ENCODE assay signal across 8 mouse cellular contexts in genomic region chr11:58640272-58640867, GRCm38 (mm10). TPM values are rescaled to one million over a fixed set of nuclear protein-coding genes. Genes with fewer than 3 reads are reported as not detected.
DNase-seq lines count a peak whose midpoint lies in the region; ATAC-seq and TF ChIP-seq lines count a peak whose summit lies in the region.

Gene Trim58 (plus strand): TSS chr11:58640465.

- no peak for ATAC-seq in embryonic facial prominence, embryonic 15.5 days (ENCODE audit: insufficient number of reproducible peaks, low FRiP score, low TSS enrichment, low read depth)
- peak; percentile 74 for ATAC-seq in hindbrain, embryonic 16.5 days

- intact Hi-C loops in left cerebral cortex, adult 2 months (cut with DNase I) = no loop called here

- TF ChIP-seq CTCF in left cerebral cortex, adult 2 months (IDR thresholded peaks at IDR 0.05) = no peak
- TF ChIP-seq CTCF in bone marrow, adult 2 months (IDR thresholded peaks at IDR 0.05; ENCODE audit: control insufficient read depth, insufficient read depth, low read length) = no peak

- H3K4me1 ChIP-seq in bone marrow, adult 2 months (ENCODE audit: control insufficient read depth, insufficient read depth, low read length) = no peaks in the 10 kb centered on the region; the same call in 1 of the 2 replicates
- peaks cover 9% of the 10 kb centered on the region for H3K4me1 ChIP-seq in embryonic facial prominence, embryonic 15.5 days
- H3K4me1 ChIP-seq in hindbrain, embryonic 16.5 days (ENCODE audit: control insufficient read depth, insufficient read depth, low read depth, low read length) = peaks cover 5% of the 10 kb centered on the region
- H3K4me1 ChIP-seq in midbrain, embryonic 10.5 days = peaks cover 10% of the 10 kb centered on the region

- H3K27ac ChIP-seq in left cerebral cortex, adult 2 months = no peak within 1 kb of the TSS
- peak within 1 kb of the TSS; percentile 97 for H3K27ac ChIP-seq in bone marrow, adult 2 months (ENCODE audit: control insufficient read depth, insufficient read depth, low read depth, low read length, poor library complexity)
- no peak within 1 kb of the TSS for H3K27ac ChIP-seq in embryonic facial prominence, embryonic 15.5 days (replicated peaks)
- H3K27ac ChIP-seq in hindbrain, embryonic 16.5 days (ENCODE audit: low read depth, low read length) = no peak within 1 kb of the TSS
- H3K27ac ChIP-seq in midbrain, embryonic 10.5 days (replicated peaks) = peak within 1 kb of the TSS; percentile 72

- 2% methylated on average over 34 of the region's 34 CpGs for WGBS in bone marrow, adult 2 months
- 2% methylated on average over 34 of the region's 34 CpGs for WGBS in embryonic facial prominence, embryonic 15.5 days
- WGBS in hindbrain, embryonic 16.5 days = 3% methylated on average over 34 of the region's 34 CpGs
- 6% methylated on average over 34 of the region's 34 CpGs for WGBS in midbrain, embryonic 10.5 days

- peaks cover 33% of the 10 kb centered on the region for H3K27me3 ChIP-seq in embryonic facial prominence, embryonic 15.5 days
- peaks cover 5% of the 10 kb centered on the region; the same call in 1 of the 2 replicates for H3K27me3 ChIP-seq in hindbrain, embryonic 16.5 days (replicated peaks; ENCODE audit: control insufficient read depth, insufficient read depth, low read length)
- peaks cover 36% of the 10 kb centered on the region for H3K27me3 ChIP-seq in midbrain, embryonic 10.5 days (ENCODE audit: low read depth, poor library complexity, severe bottlenecking)

- no peak within 1 kb of the TSS for H3K9ac ChIP-seq in embryonic facial prominence, embryonic 15.5 days
- H3K9ac ChIP-seq in hindbrain, embryonic 16.5 days (ENCODE audit: low read depth, low read length) = peak within 1 kb of the TSS; percentile 58

- peak within 1 kb of the TSS; percentile 46 for H3K4me3 ChIP-seq in left cerebral cortex, adult 2 months
- H3K4me3 ChIP-seq in bone marrow, adult 2 months (replicated peaks; ENCODE audit: control insufficient read depth, low read depth, low read length) = peak within 1 kb of the TSS; percentile 82
- peak within 1 kb of the TSS; percentile 29 for H3K4me3 ChIP-seq in embryonic facial prominence, embryonic 15.5 days (replicated peaks)
- H3K4me3 ChIP-seq in hindbrain, embryonic 16.5 days (ENCODE audit: low read length) = peak within 1 kb of the TSS; percentile 52
- H3K4me3 ChIP-seq in midbrain, embryonic 10.5 days = peak within 1 kb of the TSS; percentile 59

- H3K4me2 ChIP-seq in embryonic facial prominence, embryonic 15.5 days (replicated peaks) = peak within 1 kb of the TSS; percentile 59
- H3K4me2 ChIP-seq in hindbrain, embryonic 16.5 days (ENCODE audit: low read length) = peak within 1 kb of the TSS; percentile 98

- H3K36me3 ChIP-seq in embryonic facial prominence, embryonic 15.5 days = no peaks in the 10 kb centered on the region
- no peaks in the 10 kb centered on the region for H3K36me3 ChIP-seq in hindbrain, embryonic 16.5 days (ENCODE audit: control insufficient read depth, insufficient read depth, low read length)
- no peaks in the 10 kb centered on the region for H3K36me3 ChIP-seq in midbrain, embryonic 10.5 days

- peak; percentile 78; the same call in 1 of the 2 replicates for TF ChIP-seq POLR2A in bone marrow, adult 2 months (IDR thresholded peaks at IDR 0.05; ENCODE audit: borderline replicate concordance, control insufficient read depth, low read depth, low read length)

- no peak for DNase-seq in left cerebral cortex, adult 2 months (ENCODE audit: extremely low spot score in 1 of 2, low spot score in 2 of 2)
- no peak for DNase-seq in left cerebral cortex, adult 8-10 months (ENCODE audit: low spot score in 2 of 2)
- DNase-seq in midbrain, embryonic 10.5 days (ENCODE audit: low spot score) = peak; percentile 53
- DNase-seq in natural killer cell, adult 2 months (ENCODE audit: low spot score in 2 of 2) = no peak
- DNase-seq in right cerebral cortex, postnatal 14 days = no peak

- H3K9me3 ChIP-seq in embryonic facial prominence, embryonic 15.5 days (replicated peaks) = no peaks in the 10 kb centered on the region
- H3K9me3 ChIP-seq in hindbrain, embryonic 16.5 days (ENCODE audit: control insufficient read depth, low read length) = no peaks in the 10 kb centered on the region
- H3K9me3 ChIP-seq in midbrain, embryonic 10.5 days (replicated peaks) = no peaks in the 10 kb centered on the region

RNA-seq across cellular contexts. Expression of gene Trim58, which starts in this region (rescaled TPM):
- total RNA-seq in left cerebral cortex, adult 2 months (2021) = not detected
- total RNA-seq in left cerebral cortex, adult 8-10 months (2022) = not detected
- polyA plus RNA-seq in bone marrow, adult 2 months (2011; ENCODE audit: insufficient read depth, insufficient read length, low replicate concordance, missing spikeins) = 24.8 and 27.5 TPM in 2 replicates
- 0.08 TPM in 1 of 2 replicates, not detected in the other for polyA plus RNA-seq in embryonic facial prominence, embryonic 15.5 days (2015; fragmentation: Nextera tagmentation; extraction: Ambion mirVana)
- 0.20 and 0.25 TPM in 2 replicates for polyA plus RNA-seq in hindbrain, embryonic 16.5 days (2015; fragmentation: Nextera tagmentation; extraction: Ambion mirVana)
- 0.46 and 0.53 TPM in 2 replicates for polyA plus RNA-seq in midbrain, embryonic 10.5 days (2016; fragmentation: Nextera tagmentation; extraction: Ambion mirVana)

Comparison
In these comparisons a context has a peak if more than half of its experiments do, and no peak if none do; other contexts are left out.
1. RNA of gene Trim58 (polyA plus RNA-seq): 24.8 to 27.5 TPM in bone marrow, adult 2 months; 0.46 to 0.53 TPM in midbrain, embryonic 10.5 days, 0.20 to 0.25 TPM in hindbrain, embryonic 16.5 days and 0.08 TPM in embryonic facial prominence, embryonic 15.5 days; every median in the first group is over 10 times any median in the second.
2. Peak in ATAC-seq, H3K4me3 ChIP-seq, H3K9ac ChIP-seq and H3K4me2 ChIP-seq in hindbrain, embryonic 16.5 days; RNA of the gene not detected or under 1 TPM.
3. Peak in DNase-seq, H3K4me3 ChIP-seq and H3K27ac ChIP-seq in midbrain, embryonic 10.5 days; RNA of the gene not detected or under 1 TPM.
4. H3K4me3 ChIP-seq: peak in every context shown above with its lines; median percentile 82 in bone marrow, adult 2 months; 59 in midbrain, embryonic 10.5 days; 52 in hindbrain, embryonic 16.5 days; 46 in left cerebral cortex, adult 2 months; 29 in embryonic facial prominence, embryonic 15.5 days.